19 mouse cellular contexts compared by ENCODE assay signal in the genomic region with DNA sequence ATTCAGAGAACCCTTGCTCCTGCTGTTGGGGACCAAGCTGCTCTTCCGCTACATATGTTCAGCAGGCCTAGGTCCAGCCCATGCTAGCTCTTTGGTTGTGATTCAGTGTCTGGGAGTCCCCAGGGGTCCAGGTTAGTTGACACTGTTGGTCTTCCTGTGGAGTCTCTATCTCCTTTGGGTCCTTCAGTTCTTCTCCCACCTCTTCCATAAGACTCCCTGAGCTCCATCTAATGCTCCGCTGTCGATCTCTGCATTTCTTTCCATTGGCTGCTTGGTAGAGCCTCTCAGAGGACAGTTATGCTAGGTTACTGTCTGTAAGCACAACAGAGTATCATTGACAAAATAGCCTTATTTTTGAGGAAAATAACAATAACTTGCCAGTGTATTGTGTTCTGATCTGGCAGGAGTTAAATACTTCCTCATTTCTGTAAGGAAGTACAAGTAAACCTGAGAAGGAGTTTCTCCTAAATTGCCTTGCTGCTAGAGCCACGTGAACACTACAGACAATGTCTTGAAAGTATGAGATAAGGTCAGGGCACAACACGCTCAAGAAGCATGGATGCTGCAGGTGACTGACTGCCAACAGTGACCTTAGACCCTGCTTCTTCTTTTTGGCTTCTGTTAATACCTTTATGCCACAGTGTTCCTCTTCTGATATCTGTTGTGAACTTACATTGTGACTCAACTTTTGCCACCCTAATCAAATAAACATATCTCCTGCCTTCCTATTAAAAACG. TPM values are rescaled to one million over a fixed set of nuclear protein-coding genes. Genes with fewer than 3 reads are reported as not detected.
DNase-seq lines count a peak whose midpoint lies in the region; ATAC-seq lines count a peak whose summit lies in the region.
"Had no signal": no experiment of that assay in that cellular context is flagged by ENCODE, and none has a peak within 500 bp of the region (broad histone marks: within the 10 kb centered on the region; RNA-seq: fewer than 3 reads in every experiment).

No protein-coding gene starts in this region.

- peak; percentile 53 for DNase-seq in midbrain, embryonic 11.5 days (ENCODE audit: low spot score, missing footprints)
- DNase-seq in midbrain, embryonic 10.5 days (ENCODE audit: low spot score): no peak
- peak; percentile 84 for DNase-seq in MEL-GATA-1-ER (ENCODE audit: extremely low read depth, low read depth)
- DNase-seq in urinary bladder, adult 2 months (ENCODE audit: low spot score): no peak
- no peak for DNase-seq in frontal cortex, postnatal 10 days (ENCODE audit: low spot score in 2 of 2)
- DNase-seq: adrenal gland, adult 8-10 months; adrenal gland, postnatal 36 days; cerebellum, adult 2 months; cerebellum, postnatal 14 days; gastrocnemius, postnatal 25 days; heart, adult 2 months had no signal

- H3K4me3 ChIP-seq in midbrain, embryonic 11.5 days (ENCODE audit: low read depth, low read length): no peak overlapping the region
- no peak overlapping the region for H3K4me3 ChIP-seq in midbrain, embryonic 10.5 days
- H3K4me3 ChIP-seq in forebrain, embryonic 13.5 days: no peak overlapping the region
- H3K4me3 ChIP-seq: embryonic facial prominence, embryonic 12.5 days; heart, adult 2 months; heart, embryonic 12.5 days; hindbrain, embryonic 10.5 days; intestine, embryonic 15.5 days had no signal

- peaks cover 6% of the 10 kb centered on the region for H3K36me3 ChIP-seq in midbrain, embryonic 11.5 days (ENCODE audit: control insufficient read depth, insufficient read depth, low read length)
- H3K36me3 ChIP-seq in midbrain, embryonic 10.5 days: peaks cover 94% of the 10 kb centered on the region
- H3K36me3 ChIP-seq in forebrain, embryonic 13.5 days (ENCODE audit: poor library complexity, severe bottlenecking): peaks cover 50% of the 10 kb centered on the region

- H3K4me1 ChIP-seq in midbrain, embryonic 11.5 days (ENCODE audit: control insufficient read depth, insufficient read depth, low read length): no peaks in the 10 kb centered on the region
- H3K4me1 ChIP-seq in midbrain, embryonic 10.5 days: no peaks in the 10 kb centered on the region
- H3K4me1 ChIP-seq in forebrain, embryonic 13.5 days: no peaks in the 10 kb centered on the region
- H3K4me1 ChIP-seq: embryonic facial prominence, embryonic 12.5 days; hindbrain, embryonic 10.5 days; intestine, embryonic 15.5 days had no signal

- no peak overlapping the region for H3K4me2 ChIP-seq in midbrain, embryonic 11.5 days
- H3K4me2 ChIP-seq in forebrain, embryonic 13.5 days: no peak overlapping the region
- H3K4me2 ChIP-seq: embryonic facial prominence, embryonic 12.5 days; heart, embryonic 12.5 days; hindbrain, embryonic 14.5 days; intestine, embryonic 15.5 days had no signal

- WGBS in midbrain, embryonic 11.5 days: 90% methylated on average over 6 of the region's 6 CpGs
- WGBS in midbrain, embryonic 10.5 days: 91% methylated on average over 6 of the region's 6 CpGs
- WGBS in forebrain, embryonic 13.5 days: 90% methylated on average over 6 of the region's 6 CpGs

- H3K27me3 ChIP-seq in midbrain, embryonic 11.5 days (ENCODE audit: control insufficient read depth, insufficient read depth, low read length): no peaks in the 10 kb centered on the region
- no peaks in the 10 kb centered on the region for H3K27me3 ChIP-seq in midbrain, embryonic 10.5 days (ENCODE audit: low read depth, poor library complexity, severe bottlenecking)
- H3K27me3 ChIP-seq in forebrain, embryonic 13.5 days: no peaks in the 10 kb centered on the region
- H3K27me3 ChIP-seq: embryonic facial prominence, embryonic 12.5 days; heart, embryonic 12.5 days; intestine, embryonic 15.5 days had no signal

- ATAC-seq in midbrain, embryonic 11.5 days (ENCODE audit: low FRiP score): no peak
- peak; percentile 25; the same call in 1 of the 2 replicates for ATAC-seq in megakaryocyte progenitor cell, adult 5-6 weeks (replicated peaks; ENCODE audit: poor library complexity)
- ATAC-seq in forebrain, embryonic 13.5 days: no peak
- ATAC-seq: forebrain, embryonic 16.5 days; intestine, embryonic 15.5 days had no signal

- H3K27ac ChIP-seq in midbrain, embryonic 11.5 days (ENCODE audit: low read depth, low read length): no peak overlapping the region
- H3K27ac ChIP-seq in midbrain, embryonic 10.5 days (replicated peaks): no peak overlapping the region
- no peak overlapping the region for H3K27ac ChIP-seq in forebrain, embryonic 13.5 days
- H3K27ac ChIP-seq: embryonic facial prominence, embryonic 12.5 days; heart, adult 2 months; hindbrain, embryonic 10.5 days; hindbrain, embryonic 14.5 days; intestine, embryonic 15.5 days had no signal

- no peaks in the 10 kb centered on the region for H3K9me3 ChIP-seq in midbrain, embryonic 11.5 days (ENCODE audit: control insufficient read depth, low read length)
- H3K9me3 ChIP-seq in midbrain, embryonic 10.5 days (replicated peaks): no peaks in the 10 kb centered on the region
- no peaks in the 10 kb centered on the region for H3K9me3 ChIP-seq in forebrain, embryonic 13.5 days (replicated peaks)
- H3K9me3 ChIP-seq: embryonic facial prominence, embryonic 12.5 days; heart, embryonic 12.5 days; hindbrain, embryonic 10.5 days; intestine, embryonic 15.5 days had no signal

- no peak overlapping the region for H3K9ac ChIP-seq in midbrain, embryonic 11.5 days (ENCODE audit: low read length)
- H3K9ac ChIP-seq in forebrain, embryonic 13.5 days: no peak overlapping the region
- H3K9ac ChIP-seq: embryonic facial prominence, embryonic 12.5 days; heart, embryonic 12.5 days; hindbrain, embryonic 14.5 days; intestine, embryonic 15.5 days had no signal

RNA-seq across cellular contexts. Expression of a gene that starts 45.1 kb away (rescaled TPM):
- 121 and 133 TPM in 2 replicates for polyA plus RNA-seq in midbrain, embryonic 11.5 days (2014; fragmentation: Nextera tagmentation; extraction: Ambion mirVana)
- 90.0 and 110 TPM in 2 replicates for polyA plus RNA-seq in midbrain, embryonic 10.5 days (2016; fragmentation: Nextera tagmentation; extraction: Ambion mirVana)
- 18.4 and 19.5 TPM in 2 replicates for total RNA-seq in megakaryocyte progenitor cell, adult 5-6 weeks (2015)
- 19.9 and 23.1 TPM in 2 replicates for total RNA-seq in megakaryocyte progenitor cell, adult 5-6 weeks (2017)
- 29.0 TPM in 2 replicates for polyA plus RNA-seq in urinary bladder, adult 2 months (2012; rRNA removed)
- polyA plus RNA-seq in forebrain, embryonic 13.5 days (2015; fragmentation: Nextera tagmentation; extraction: Ambion mirVana): 45.6 and 52.5 TPM in 2 replicates

Comparison
In these comparisons a context has a peak if more than half of its experiments do, and no peak if none do; other contexts are left out.
1. DNase-seq: peak in midbrain, embryonic 11.5 days (single experiment) and MEL-GATA-1-ER (single experiment); none in midbrain, embryonic 10.5 days (single experiment), urinary bladder, adult 2 months (single experiment) and frontal cortex, postnatal 10 days (0 of 2).